Mouse (Mus musculus): ENCODE results near the gene Cerk.
"Not testable (repeated sequence)": the region's sequence is repeated elsewhere in the genome, so short reads cannot be mapped to it uniquely, and the experiment has no call there.

Cerk gene

GRCm38 (mm10) chr15:86185689-86186569 is at the start of gene Cerk:
Gene Cerk, minus strand, starts transcription at chr15:86186141.
- in situ Hi-C loops (cut with MboI, MseI), result loop anchor here (25.0 kb wide), 1 partner anchor 1149 kb away; the partner anchor contains the start of gene Fam118a

GRCm38 (mm10) chr15:86234517-86235441 is 48.8 kb upstream of the Cerk start:
- in situ Hi-C loops (cut with MboI, MseI), result no loop called here

GRCm38 (mm10) chr15:86234001-86234400 is 48.1 kb upstream of the Cerk start:
- in situ Hi-C loops (cut with MboI, MseI), result no loop called here

DNA sequence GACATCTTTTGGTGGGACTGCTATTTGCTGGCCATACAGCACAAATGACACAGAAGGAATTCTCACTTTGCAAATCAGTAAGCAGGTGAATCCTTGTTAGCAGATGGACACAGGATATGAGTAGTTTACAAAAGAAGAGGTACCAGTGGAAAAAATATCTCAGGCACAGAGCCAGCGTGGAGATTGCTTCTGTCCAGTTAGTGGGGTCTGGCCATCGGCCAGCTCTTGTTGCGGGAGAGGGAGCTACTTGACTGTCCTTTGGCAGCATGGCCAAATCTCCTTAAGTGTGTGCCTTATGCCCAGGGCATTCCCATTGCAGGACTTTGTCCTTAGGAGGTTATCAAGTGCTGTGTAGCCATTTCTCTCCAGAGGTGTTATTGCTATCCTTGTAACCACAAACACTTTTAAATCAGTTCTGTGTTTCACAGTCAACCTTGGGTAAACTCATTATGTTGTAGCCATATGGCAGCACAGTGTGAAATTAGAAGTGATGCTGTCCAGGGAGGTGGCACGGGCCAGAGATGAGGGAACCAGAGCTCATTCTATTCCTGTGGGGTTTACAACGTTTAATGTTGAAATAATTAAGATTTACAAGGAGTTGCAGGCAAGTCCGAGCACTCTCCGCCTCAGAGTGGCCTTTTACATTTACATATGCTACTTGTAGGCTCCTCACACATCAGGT is 46.0 kb upstream of the Cerk start:
- in situ Hi-C loops (cut with MboI, MseI), result no loop called here

GRCm38 (mm10) chr15:86231170-86231569 is 45.2 kb upstream of the Cerk start:
- in situ Hi-C loops (cut with MboI, MseI), result no loop called here

DNA sequence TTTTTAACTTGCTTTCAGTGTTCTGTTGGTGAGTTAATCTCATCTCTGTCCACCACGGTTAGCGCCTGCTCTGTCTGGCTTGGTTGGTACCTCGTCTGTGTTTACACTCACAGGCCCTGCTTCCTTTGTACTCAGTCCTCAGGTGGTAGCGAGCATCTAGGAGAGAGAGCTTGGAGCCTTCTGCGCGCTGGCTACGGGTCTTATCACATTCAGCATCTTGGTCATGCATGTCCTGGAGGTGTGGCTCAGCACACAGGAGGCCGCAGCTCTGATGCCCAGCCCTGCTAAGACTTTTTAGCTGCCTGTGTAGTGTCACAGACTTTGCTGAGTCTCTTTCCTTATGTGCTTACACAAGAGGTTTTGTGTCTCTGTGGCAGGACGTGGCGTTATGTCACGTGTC is 43.7 kb upstream of the Cerk start:
- in situ Hi-C loops (cut with MboI, MseI), result no loop called here

DNA sequence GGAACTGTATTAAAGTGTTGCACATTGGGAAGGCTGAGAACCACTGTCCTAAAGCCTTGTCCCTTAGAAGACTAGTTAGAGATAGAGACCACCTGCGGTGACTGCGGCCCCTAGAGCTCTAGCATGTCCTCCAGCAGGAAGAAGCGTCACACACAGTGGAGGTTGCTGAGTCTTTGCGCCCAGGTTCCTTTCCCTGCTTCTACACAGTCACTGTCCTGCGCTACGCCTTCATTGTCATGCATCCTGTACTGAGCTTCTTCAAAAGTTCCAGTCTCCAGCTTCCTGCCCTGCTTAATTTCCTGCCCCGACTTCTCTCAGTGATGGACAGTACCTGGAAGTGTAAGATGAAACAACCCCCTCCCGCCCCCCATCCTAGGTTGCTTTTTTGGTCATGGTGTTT is 43.1 kb upstream of the Cerk start:
- in situ Hi-C loops (cut with MboI, MseI), result no loop called here

DNA sequence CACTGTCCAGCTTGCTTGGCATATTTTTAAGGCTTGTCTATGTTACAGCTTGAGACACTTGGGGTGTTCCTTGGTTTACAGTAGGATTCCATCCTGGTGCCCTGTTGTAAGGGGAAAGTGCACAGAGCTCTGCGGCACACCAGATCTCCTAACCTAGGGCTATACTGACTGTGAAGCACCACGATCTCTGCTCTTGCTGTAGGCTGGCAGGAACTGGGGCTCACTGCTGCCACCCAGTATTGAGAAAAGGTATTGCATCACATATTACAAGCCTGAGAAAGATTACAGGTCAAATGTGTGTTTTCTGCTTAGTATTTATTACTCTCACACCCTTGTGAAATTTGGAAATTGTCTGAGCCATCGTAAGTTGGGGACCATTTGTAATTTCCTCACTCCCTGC is 42.2 kb upstream of the Cerk start:
- in situ Hi-C loops (cut with MboI, MseI), result no loop called here

- in situ Hi-C loops (cut with MboI, MseI), result no loop called here
Measured at GRCm38 (mm10) chr15:86226968-86227367, 41.0 kb upstream of the Cerk start.

- in situ Hi-C loops (cut with MboI, MseI), result no loop called here
Measured at GRCm38 (mm10) chr15:86226221-86226620, 40.3 kb upstream of the Cerk start.

- in situ Hi-C loops (cut with MboI, MseI), result no loop called here
Measured at GRCm38 (mm10) chr15:86224972-86225551, 39.1 kb upstream of the Cerk start.

- in situ Hi-C loops (cut with MboI, MseI), result not testable (repeated sequence)
Measured at GRCm38 (mm10) chr15:86221901-86222300, 36.0 kb upstream of the Cerk start.

- in situ Hi-C loops (cut with MboI, MseI), result no loop called here
Measured at GRCm38 (mm10) chr15:86221369-86221768, 35.4 kb upstream of the Cerk start.

- in situ Hi-C loops (cut with MboI, MseI), result no loop called here
Measured at GRCm38 (mm10) chr15:86220715-86221114, 34.8 kb upstream of the Cerk start.

GRCm38 (mm10) chr15:86220229-86220630 is 34.3 kb upstream of the Cerk start:
- in situ Hi-C loops (cut with MboI, MseI), result no loop called here

DNA sequence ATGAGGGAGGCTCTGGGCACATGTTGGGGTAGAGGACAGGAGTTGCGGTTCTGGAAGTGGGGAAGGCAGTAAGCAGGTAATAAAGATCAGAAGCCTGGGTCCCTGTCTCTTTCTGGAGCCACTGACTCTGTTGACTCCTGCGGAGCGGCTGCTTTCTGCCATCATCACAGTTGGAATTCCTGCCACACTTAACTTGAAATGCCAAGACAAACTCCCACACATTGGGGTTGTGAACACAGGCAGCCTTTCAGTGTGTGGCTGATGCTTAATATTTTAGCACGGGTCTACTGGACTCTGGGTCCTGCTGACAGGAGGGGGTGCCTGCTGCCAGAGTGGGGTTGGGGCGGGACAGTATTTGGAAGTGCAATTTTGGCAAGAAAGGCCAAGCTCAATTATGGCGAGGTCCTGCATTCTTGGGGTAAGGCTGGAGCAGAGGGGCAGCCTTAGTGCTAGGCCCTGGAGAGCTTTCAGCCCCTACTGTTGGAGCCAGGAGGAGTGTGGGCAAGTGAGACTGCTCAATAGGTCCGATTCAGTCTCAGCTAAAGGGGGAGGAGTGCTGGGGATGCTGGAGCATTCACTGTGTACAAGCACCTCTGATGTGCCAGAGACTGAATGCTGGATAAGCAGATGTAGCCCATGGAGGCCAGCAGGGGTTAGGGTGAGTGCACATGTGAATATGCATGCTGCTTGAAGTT is 33.7 kb upstream of the Cerk start:
- in situ Hi-C loops (cut with MboI, MseI), result no loop called here

GRCm38 (mm10) chr15:86216641-86217040 is 30.7 kb upstream of the Cerk start:
- in situ Hi-C loops (cut with MboI, MseI), result not testable (repeated sequence)

GRCm38 (mm10) chr15:86214549-86215201 is 28.7 kb upstream of the Cerk start:
- in situ Hi-C loops (cut with MboI, MseI), result no loop called here

DNA sequence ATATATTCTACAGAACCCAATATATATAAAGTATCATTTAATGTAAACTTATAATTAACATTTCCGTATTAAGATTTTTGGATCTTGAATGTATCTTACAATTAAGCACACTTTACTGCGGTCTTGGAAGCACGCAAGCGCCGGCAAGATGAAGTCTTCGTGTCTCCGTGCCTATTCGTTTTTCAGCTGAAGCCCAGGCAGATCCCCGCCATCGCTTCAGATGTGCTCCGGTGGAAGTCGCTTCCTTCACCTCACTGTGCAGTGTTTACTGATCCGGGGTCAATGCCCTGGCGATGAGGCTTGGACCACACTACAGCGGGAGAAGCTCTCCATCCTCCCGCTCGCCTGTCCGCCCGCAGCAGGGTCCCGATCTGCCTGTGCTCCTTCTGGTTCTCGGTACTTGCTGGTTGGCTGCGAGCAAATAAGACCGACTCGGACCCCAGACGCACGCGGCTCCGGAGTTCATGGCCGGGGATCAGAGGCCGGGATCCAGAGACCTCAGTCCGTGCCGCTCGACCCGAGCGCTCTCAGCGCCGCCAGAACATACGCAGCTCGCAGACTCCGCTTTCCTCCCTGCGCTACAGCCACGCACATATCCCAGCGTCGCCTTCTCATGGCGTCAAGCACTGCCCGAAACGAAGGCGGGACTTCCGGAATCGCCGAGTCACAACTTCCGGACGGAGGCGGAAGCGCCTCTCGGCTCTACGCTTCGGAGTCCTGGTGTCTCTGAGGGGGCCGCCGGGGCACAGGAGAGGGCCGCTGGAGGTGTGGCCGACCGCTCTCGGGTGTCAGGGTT is 28.0 kb upstream of the Cerk start, which contains the start of gene Tbc1d22a:
Gene Tbc1d22a, plus strand, starts transcription at position 707 of the 796 bp plus-strand sequence.
- in situ Hi-C loops (cut with MboI, MseI), result no loop called here

All from T-helper 2 cell (primary cell).